In genomic region chr7:83810141-83811100, GRCm38 (mm10) we compare ENCODE assay signal across 7 mouse cellular contexts. TPM values are rescaled to one million over a fixed set of nuclear protein-coding genes. Genes with fewer than 3 reads are reported as not detected.
DNase-seq lines count a peak whose midpoint lies in the region; ATAC-seq and TF ChIP-seq lines count a peak whose summit lies in the region.

No protein-coding gene starts in this region.

- ATAC-seq in lung, embryonic 14.5 days (ENCODE audit: insufficient read depth) = peak; percentile 40; the same call in 1 of the 2 replicates
- ATAC-seq in stomach, postnatal 0 days (ENCODE audit: low FRiP score, low TSS enrichment) = no peak

- peak overlapping the region; percentile 80 for H3K27ac ChIP-seq in lung, embryonic 14.5 days (ENCODE audit: low read depth)
- H3K27ac ChIP-seq in stomach, postnatal 0 days (replicated peaks) = peak overlapping the region; percentile 13

- no peaks in the 10 kb centered on the region for H3K36me3 ChIP-seq in E14TG2a.4 (ENCODE audit: insufficient read depth, low read length)
- no peaks in the 10 kb centered on the region for H3K36me3 ChIP-seq in lung, embryonic 14.5 days (ENCODE audit: insufficient read depth)
- H3K36me3 ChIP-seq in stomach, postnatal 0 days (ENCODE audit: control insufficient read depth, insufficient read depth, low read length) = no peaks in the 10 kb centered on the region

- H3K4me1 ChIP-seq in E14TG2a.4 (replicated peaks; ENCODE audit: low read depth, low read length) = peaks cover 81% of the 10 kb centered on the region
- H3K4me1 ChIP-seq in lung, embryonic 14.5 days (ENCODE audit: insufficient read depth) = peaks cover 43% of the 10 kb centered on the region
- peaks cover 7% of the 10 kb centered on the region for H3K4me1 ChIP-seq in stomach, postnatal 0 days (replicated peaks; ENCODE audit: control insufficient read depth, insufficient read depth)

- no peaks in the 10 kb centered on the region for H3K27me3 ChIP-seq in E14TG2a.4 (ENCODE audit: insufficient read depth, low read length)
- no peaks in the 10 kb centered on the region for H3K27me3 ChIP-seq in lung, embryonic 14.5 days (ENCODE audit: insufficient read depth, low read length)
- H3K27me3 ChIP-seq in stomach, postnatal 0 days (ENCODE audit: control insufficient read depth, insufficient read depth, low read length) = no peaks in the 10 kb centered on the region

- H3K9ac ChIP-seq in lung, embryonic 14.5 days = no peak overlapping the region
- H3K9ac ChIP-seq in stomach, postnatal 0 days (ENCODE audit: low read length) = no peak overlapping the region

- WGBS in lung, embryonic 14.5 days = 15% methylated on average over 15 of the region's 15 CpGs
- WGBS in stomach, postnatal 0 days = 23% methylated on average over 15 of the region's 15 CpGs

- DNase-seq in ZHBTc4 (ENCODE audit: low read depth, low spot score) = peak; percentile 68
- peak; percentile 98 for DNase-seq in heart, adult 11 months
- DNase-seq in kidney, adult 8-10 months = peak; percentile 31 to 62
- DNase-seq in lung, embryonic 14.5 days = peak; percentile 72
- DNase-seq in stomach, postnatal 0 days (ENCODE audit: low spot score) = no peak
- no peak for DNase-seq in MN1 (ENCODE audit: low spot score)

- TF ChIP-seq EP300 in stomach, postnatal 0 days (optimal IDR thresholded peaks at IDR 0.05) = no peak

- peak overlapping the region; percentile 57 for H3K4me3 ChIP-seq in E14TG2a.4 (replicated peaks; ENCODE audit: low read length)
- H3K4me3 ChIP-seq in lung, embryonic 14.5 days (ENCODE audit: low read depth, low read length) = no peak overlapping the region
- no peak overlapping the region for H3K4me3 ChIP-seq in stomach, postnatal 0 days (ENCODE audit: low read depth, low read length)

- H3K9me3 ChIP-seq in E14TG2a.4 (ENCODE audit: low read length) = no peaks in the 10 kb centered on the region
- no peaks in the 10 kb centered on the region for H3K9me3 ChIP-seq in lung, embryonic 14.5 days (ENCODE audit: low read depth, low read length)
- H3K9me3 ChIP-seq in stomach, postnatal 0 days (ENCODE audit: control insufficient read depth, low read length) = no peaks in the 10 kb centered on the region

- H3K4me2 ChIP-seq in lung, embryonic 14.5 days = peak overlapping the region; percentile 46
- peak overlapping the region; percentile 14; the same call in 1 of the 2 replicates for H3K4me2 ChIP-seq in stomach, postnatal 0 days (replicated peaks; ENCODE audit: low read depth)

- TF ChIP-seq CTCF in E14TG2a.4 (conservative IDR thresholded peaks at IDR 0.05; ENCODE audit: low read length) = no peak
- no peak for TF ChIP-seq CTCF in lung, embryonic 14.5 days (IDR thresholded peaks at IDR 0.05; ENCODE audit: low read depth)
- TF ChIP-seq CTCF in stomach, postnatal 0 days (IDR thresholded peaks at IDR 0.05; ENCODE audit: low read depth) = no peak

RNA-seq across cellular contexts. Expression of gene Cfap161, which starts 15.7 kb away (rescaled TPM):
- 0.13 and 0.22 TPM in 2 replicates for polyA plus RNA-seq in lung, embryonic 14.5 days (2014; fragmentation: Nextera tagmentation; extraction: Ambion mirVana)
- polyA plus RNA-seq in stomach, postnatal 0 days (2015; fragmentation: Nextera tagmentation; extraction: Ambion mirVana) = 0.05 and 0.13 TPM in 2 replicates

Comparison
In these comparisons a context has a peak if more than half of its experiments do, and no peak if none do; other contexts are left out.
1. DNase-seq: peak in ZHBTc4 (single experiment), heart, adult 11 months (single experiment), kidney, adult 8-10 months (2 of 2) and lung, embryonic 14.5 days (single experiment); none in stomach, postnatal 0 days (single experiment) and MN1 (single experiment).